Mouse (Mus musculus) erythroblast, embryonic 14.5 days (primary cell): ENCODE measurements around the gene Thsd7a. TPM values are rescaled to one million over a fixed set of nuclear protein-coding genes. Genes with fewer than 3 reads are reported as not detected.

Experiments used
- H3K27me3 ChIP-seq: 2 replicates; pipeline ENCODE4 v1.6.1; 2012; ENCODE audit warnings: inconsistent platforms; ENCODE audit not compliant: control insufficient read depth
- H3K36me3 ChIP-seq: 2 replicates; pipeline ENCODE4 v1.6.1; 2012; ENCODE audit warnings: mild to moderate bottlenecking, inconsistent platforms; ENCODE audit not compliant: control insufficient read depth
- H3K4me1 ChIP-seq: 2 replicates; pipeline ENCODE4 v1.6.1; 2012; ENCODE audit warnings: inconsistent platforms; ENCODE audit not compliant: control insufficient read depth
- H3K4me3 ChIP-seq: replicated peaks from 2 replicates; pipeline ENCODE3; 2012; ENCODE audit warnings: moderate library complexity, mild to moderate bottlenecking, inconsistent platforms
- H3K9me3 ChIP-seq: 2 replicates; pipeline ENCODE4 v1.6.1; 2012; ENCODE audit warnings: low read length, inconsistent platforms, mixed read lengths; ENCODE audit not compliant: control insufficient read depth
- GATA1 ChIP-seq: IDR thresholded peaks from 2 replicates; pipeline ENCODE4 v1.6.1; 2012; ENCODE audit warnings: low read length, inconsistent platforms, mixed read lengths
- TAL1 ChIP-seq: IDR thresholded peaks from 3 replicates; pipeline ENCODE4 v1.6.1; 2012; ENCODE audit warnings: low read length, inconsistent platforms, mixed read lengths
- polyA plus RNA-seq: library from polyadenylated mRNA; stranded (reverse); fragments of >175 nt; gene quantifications from 2 replicates; pipeline ENCODE4 v1.2.3, GENCODE M21; 2012

The Thsd7a gene
- polyA plus RNA-seq, 1 experiment = not detected

GRCm38 (mm10) chr6:12584456-12584855 lies 164.8 kb downstream of the Thsd7a start:
- TF ChIP-seq GATA1 (no peak), TAL1 (no peak)
- H3K27me3 ChIP-seq = no peaks in the 10 kb centered on the region
- no peaks in the 10 kb centered on the region for H3K9me3 ChIP-seq

GRCm38 (mm10) chr6:12581143-12581542 lies 168.1 kb downstream of the Thsd7a start:
- TF ChIP-seq TAL1 (no peak), GATA1 (no peak)
- H3K27me3 ChIP-seq = no peaks in the 10 kb centered on the region
- no peaks in the 10 kb centered on the region for H3K9me3 ChIP-seq
- H3K4me1 ChIP-seq = no peaks in the 10 kb centered on the region
- no peak overlapping the region for H3K4me3 ChIP-seq
- H3K36me3 ChIP-seq = no peaks in the 10 kb centered on the region

More at GRCm38 (mm10) chr6:12584456-12584855, 164.8 kb downstream of the Thsd7a start:
- Histone ChIP-seq H3K4me1 (no peaks in the 10 kb centered on the region), H3K36me3 (no peaks in the 10 kb centered on the region), H3K4me3 (no peak overlapping the region)

GRCm38 (mm10) chr6:12575619-12576216 lies 173.5 kb downstream of the Thsd7a start:
- Histone ChIP-seq H3K27me3 (no peaks in the 10 kb centered on the region), H3K4me1 (no peaks in the 10 kb centered on the region), H3K4me3 (no peak overlapping the region), H3K36me3 (no peaks in the 10 kb centered on the region), H3K9me3 (no peaks in the 10 kb centered on the region)
- TF ChIP-seq TAL1 (no peak), GATA1 (no peak)

GRCm38 (mm10) chr6:12572202-12572601 lies 177.0 kb downstream of the Thsd7a start:
- Histone ChIP-seq H3K4me3 (no peak overlapping the region), H3K27me3 (no peaks in the 10 kb centered on the region), H3K4me1 (no peaks in the 10 kb centered on the region), H3K9me3 (no peaks in the 10 kb centered on the region), H3K36me3 (no peaks in the 10 kb centered on the region)
- TF ChIP-seq TAL1 (no peak), GATA1 (no peak)

GRCm38 (mm10) chr6:12565136-12565535 lies 184.1 kb downstream of the Thsd7a start:
- H3K4me1 ChIP-seq = no peaks in the 10 kb centered on the region
- H3K36me3 ChIP-seq = no peaks in the 10 kb centered on the region
- no peaks in the 10 kb centered on the region for H3K9me3 ChIP-seq
- no peak overlapping the region for H3K4me3 ChIP-seq
- no peak for TF ChIP-seq GATA1
- no peak for TF ChIP-seq TAL1
- no peaks in the 10 kb centered on the region for H3K27me3 ChIP-seq

- Histone ChIP-seq H3K9me3 (no peaks in the 10 kb centered on the region), H3K4me1 (no peaks in the 10 kb centered on the region), H3K4me3 (no peak overlapping the region), H3K36me3 (no peaks in the 10 kb centered on the region), H3K27me3 (no peaks in the 10 kb centered on the region)
- no peak for TF ChIP-seq TAL1
- no peak for TF ChIP-seq GATA1
These were observed 186.9 kb downstream of the Thsd7a start for GRCm38 (mm10) chr6:12562336-12562735.

- no peak for TF ChIP-seq TAL1
- TF ChIP-seq GATA1 = no peak
- no peaks in the 10 kb centered on the region for H3K36me3 ChIP-seq
These were observed 188.7 kb downstream of the Thsd7a start for GRCm38 (mm10) chr6:12560500-12560899.

GRCm38 (mm10) chr6:12555114-12556099 lies 193.8 kb downstream of the Thsd7a start:
- no peaks in the 10 kb centered on the region for H3K36me3 ChIP-seq
- H3K4me3 ChIP-seq = no peak overlapping the region
- no peaks in the 10 kb centered on the region for H3K4me1 ChIP-seq
- peaks cover 2% of the 10 kb centered on the region; the same call in 1 of the 2 replicates for H3K9me3 ChIP-seq
- no peak for TF ChIP-seq TAL1
- TF ChIP-seq GATA1 = no peak
- H3K27me3 ChIP-seq = no peaks in the 10 kb centered on the region

More at GRCm38 (mm10) chr6:12560500-12560899, 188.7 kb downstream of the Thsd7a start:
- Histone ChIP-seq H3K27me3 (no peaks in the 10 kb centered on the region), H3K4me1 (no peaks in the 10 kb centered on the region), H3K4me3 (no peak overlapping the region), H3K9me3 (peaks cover under 1% of the 10 kb centered on the region; the same call in 1 of the 2 replicates)

- H3K4me1 ChIP-seq = no peaks in the 10 kb centered on the region
- H3K9me3 ChIP-seq = peaks cover 2% of the 10 kb centered on the region; the same call in 1 of the 2 replicates
- no peaks in the 10 kb centered on the region for H3K27me3 ChIP-seq
- H3K36me3 ChIP-seq = no peaks in the 10 kb centered on the region
- H3K4me3 ChIP-seq = no peak overlapping the region
- TF ChIP-seq GATA1 (no peak), TAL1 (no peak)
These were observed 198.0 kb downstream of the Thsd7a start for GRCm38 (mm10) chr6:12551176-12551575.
